Mouse (Mus musculus) adrenal gland, postnatal 0 days (tissue): ENCODE measurements around the gene Pelp1. TPM values are rescaled to one million over a fixed set of nuclear protein-coding genes. Genes with fewer than 3 reads are reported as not detected.

Source experiments
- microRNA-seq: library from miRNA; unstranded; fragments of <30 nt; microRNA quantifications from one replicate; pipeline ENCODE4, GENCODE M21; 2016; ENCODE audit warnings: borderline replicate concordance; ENCODE audit not compliant: insufficient number of aligned reads
- polyA plus RNA-seq: library from polyadenylated mRNA; unstranded; fragments of >200 nt; fragmentation: Nextera tagmentation; extraction: Ambion mirVana; gene quantifications from 2 replicates; pipeline ENCODE4 v1.2.1, GENCODE M21; 2015

The Pelp1 gene
- polyA plus RNA-seq: 15.5 and 15.7 TPM in 2 replicates

GRCm38 (mm10) chr11:70409594-70410296 lies at the start of gene Pelp1:
Pelp1 (minus strand) TSS chr11:70410031.

GRCm38 (mm10) chr11:70458688-70459600 lies 49.1 kb upstream of the Pelp1 start, which contains the start of gene Zmynd15:
Zmynd15 (plus strand) TSS chr11:70459433.

GRCm38 (mm10) chr11:70451797-70452498 lies 42.1 kb upstream of the Pelp1 start, which contains the start of gene Med11:
Med11 (plus strand) TSS chr11:70451919.

GRCm38 (mm10) chr11:70432048-70432894 lies 22.4 kb upstream of the Pelp1 start, which contains the start of gene Arrb2:
Arrb2 (plus strand) TSS chr11:70432635.

GRCm38 (mm10) chr11:70351868-70352267 lies 58.0 kb downstream of the Pelp1 start, which contains the start of gene Alox15:
Alox15 (minus strand) TSS chr11:70352031.

Small RNA genes within 50 kb of the gene (microRNA-seq; reads per million reads assigned to microRNA genes)
- gene Mir7115: not detected

Other genes with a start within 250 kb of the Pelp1 start
- 0.61 and 0.86 TPM in 2 replicates for gene Slc16a11, start 197.3 kb downstream of the Pelp1 start, polyA plus RNA-seq
- gene Slc16a13, start 189.0 kb downstream of the Pelp1 start, polyA plus RNA-seq: 2.8 and 4.8 TPM in 2 replicates
- gene Bcl6b, start 180.2 kb downstream of the Pelp1 start, polyA plus RNA-seq: 3.5 and 8.5 TPM in 2 replicates
- 93.4 and 103 TPM in 2 replicates for gene 0610010K14Rik, start 172.1 kb downstream of the Pelp1 start, polyA plus RNA-seq
- 8.0 and 12.6 TPM in 2 replicates for gene Gm21988, start 170.2 kb downstream of the Pelp1 start, polyA plus RNA-seq
- 368 and 549 TPM in 2 replicates for gene Rnasek, start 170.2 kb downstream of the Pelp1 start, polyA plus RNA-seq
- 1.6 TPM in 2 replicates for gene Alox12, start 154.7 kb downstream of the Pelp1 start, polyA plus RNA-seq
- gene Alox12e, start 87.4 kb downstream of the Pelp1 start, polyA plus RNA-seq: 0.14 and 0.26 TPM in 2 replicates
- 0.44 and 0.91 TPM in 2 replicates for gene Alox15, start 58.0 kb downstream of the Pelp1 start, polyA plus RNA-seq
- 14.6 and 17.0 TPM in 2 replicates for gene Arrb2, start 22.6 kb upstream of the Pelp1 start, polyA plus RNA-seq
- 25.7 and 35.8 TPM in 2 replicates for gene Med11, start 41.9 kb upstream of the Pelp1 start, polyA plus RNA-seq
- gene Zmynd15, start 49.4 kb upstream of the Pelp1 start, polyA plus RNA-seq: 0.68 and 1.1 TPM in 2 replicates
- 12.3 and 15.6 TPM in 2 replicates for gene Cxcl16, start 50.0 kb upstream of the Pelp1 start, polyA plus RNA-seq
- 3.7 and 10.0 TPM in 2 replicates for gene Tm4sf5, start 95.2 kb upstream of the Pelp1 start, polyA plus RNA-seq
- 0.63 and 1.1 TPM in 2 replicates for gene Vmo1, start 104.6 kb upstream of the Pelp1 start, polyA plus RNA-seq
- 0.61 and 1.6 TPM in 2 replicates for gene Gltpd2, start 109.2 kb upstream of the Pelp1 start, polyA plus RNA-seq
- gene Psmb6, start 115.3 kb upstream of the Pelp1 start, polyA plus RNA-seq: 682 and 707 TPM in 2 replicates
- not detected in 2 replicates for gene Gm40193, start 122.9 kb upstream of the Pelp1 start, polyA plus RNA-seq
- gene Pld2, start 130.0 kb upstream of the Pelp1 start, polyA plus RNA-seq: 5.9 and 7.8 TPM in 2 replicates
- gene Mink1, start 152.8 kb upstream of the Pelp1 start, polyA plus RNA-seq: 8.4 and 8.8 TPM in 2 replicates
- gene 4930544D05Rik, start 205.8 kb upstream of the Pelp1 start, polyA plus RNA-seq: not detected in 2 replicates
- gene Chrne, start 209.2 kb upstream of the Pelp1 start, polyA plus RNA-seq: 0.30 TPM in 1 of 2 replicates, not detected in the other
- gene Gp1ba, start 229.1 kb upstream of the Pelp1 start, polyA plus RNA-seq: 0.19 and 0.47 TPM in 2 replicates
- gene Rnf167, start 237.2 kb upstream of the Pelp1 start, polyA plus RNA-seq: 69.6 and 99.5 TPM in 2 replicates
- 105 and 154 TPM in 2 replicates for gene Slc25a11, start 237.4 kb upstream of the Pelp1 start, polyA plus RNA-seq
- 1,006 and 1,381 TPM in 2 replicates for gene Pfn1, start 244.6 kb upstream of the Pelp1 start, polyA plus RNA-seq
- gene Eno3, start 247.2 kb upstream of the Pelp1 start, polyA plus RNA-seq: 14.3 and 21.6 TPM in 2 replicates